Mouse (Mus musculus) midbrain, embryonic 16.5 days (tissue): ENCODE results near the gene Csnk1d. TPM values are rescaled to one million over a fixed set of nuclear protein-coding genes. Genes with fewer than 3 reads are reported as not detected.

ENCODE experiments used
- ATAC-seq: fragments of 200-750 bp; cut with Nextera tagmentation; 2 replicates; pipeline ENCODE4 v1.8.0; 2017; ENCODE audit warnings: moderate TSS enrichment
- H3K27ac ChIP-seq: fragments of 300-500 bp; sonication (generic); 2 replicates; pipeline ENCODE4 v1.5.1; 2014; ENCODE audit warnings: mild to moderate bottlenecking, low read length, mixed read lengths
- H3K27me3 ChIP-seq: fragments of 300-500 bp; sonication (generic); 2 replicates; pipeline ENCODE4 v1.6.1; 2014; ENCODE audit warnings: low read depth, low read length, mixed read lengths; ENCODE audit not compliant: control insufficient read depth, insufficient read depth
- H3K36me3 ChIP-seq: fragments of 300-500 bp; sonication (generic); 2 replicates; pipeline ENCODE4 v1.6.1; 2014; ENCODE audit warnings: mild to moderate bottlenecking, low read length, moderate library complexity, mixed read lengths; ENCODE audit not compliant: control insufficient read depth, insufficient read depth
- H3K4me1 ChIP-seq: fragments of 300-500 bp; sonication (generic); 2 replicates; pipeline ENCODE4 v1.6.1; 2014; ENCODE audit warnings: mild to moderate bottlenecking, low read length, mixed read lengths; ENCODE audit not compliant: control insufficient read depth, insufficient read depth
- H3K4me2 ChIP-seq: fragments of 300-500 bp; sonication (generic); 2 replicates; pipeline ENCODE4 v1.6.1; 2014; ENCODE audit warnings: mild to moderate bottlenecking, low read length, mixed read lengths
- H3K4me3 ChIP-seq: fragments of 300-500 bp; sonication (generic); 2 replicates; pipeline ENCODE4 v1.5.1; 2014; ENCODE audit warnings: low read depth, mild to moderate bottlenecking, low read length, moderate library complexity, mixed read lengths
- H3K9ac ChIP-seq: fragments of 300-500 bp; sonication (generic); 2 replicates; pipeline ENCODE4 v1.6.1; 2014; ENCODE audit warnings: low read depth, low read length, mixed read lengths
- H3K9me3 ChIP-seq: fragments of 300-500 bp; sonication (generic); replicated peaks from 2 replicates; pipeline ENCODE4 v1.6.1; 2014; ENCODE audit warnings: mild to moderate bottlenecking, low read length, mixed read lengths; ENCODE audit not compliant: control insufficient read depth, poor library complexity, severe bottlenecking
- WGBS: fragments of 180-500 bp; shearing (Covaris S2); extraction: QIAGEN DNeasy Blood & Tissue Kit; methylation state at CpG from one replicate; pipeline ENCODE4 v1.1.7; 2014; 5-methylcytosine and 5-hydroxymethylcytosine counted together
- polyA plus RNA-seq: library from polyadenylated mRNA; unstranded; fragments of >200 nt; fragmentation: Nextera tagmentation; extraction: Ambion mirVana; gene quantifications from 2 replicates; pipeline ENCODE4 v1.2.1, GENCODE M21; 2015

The Csnk1d gene
- polyA plus RNA-seq, 1 experiment from 2014 or later, result 153 TPM

DNA sequence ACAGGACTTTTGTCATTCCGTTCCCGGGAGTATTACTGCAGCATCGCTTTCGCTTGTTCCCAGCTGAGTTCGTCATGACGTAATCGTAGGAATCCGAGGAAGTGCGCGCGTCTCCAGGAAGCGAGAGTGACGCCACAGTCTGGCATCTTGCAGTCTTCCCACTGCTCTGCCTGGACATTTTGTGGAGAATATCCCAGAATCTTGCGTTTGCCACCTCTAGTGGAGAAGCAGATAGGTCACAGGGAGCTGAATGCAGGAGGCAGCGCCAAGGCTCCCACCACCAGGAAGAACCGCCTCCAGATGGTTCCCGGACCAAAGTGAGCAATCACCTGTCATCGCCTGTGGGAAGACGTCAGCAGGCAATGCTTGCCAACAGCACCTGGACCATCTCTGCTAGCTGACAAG is 23.8 kb upstream of the Csnk1d start:
- H3K27ac ChIP-seq, result no peak overlapping the region
- 65% methylated on average over 19 of the region's 19 CpGs for WGBS
- H3K27me3 ChIP-seq, result no peaks in the 10 kb centered on the region
- no peaks in the 10 kb centered on the region for H3K4me1 ChIP-seq
- no peaks in the 10 kb centered on the region for H3K9me3 ChIP-seq
- no peak overlapping the region for H3K4me3 ChIP-seq
- H3K36me3 ChIP-seq, result no peaks in the 10 kb centered on the region
- H3K9ac ChIP-seq, result no peak overlapping the region
- peak overlapping the region; percentile 32 for H3K4me2 ChIP-seq
- ATAC-seq, result no peak

GRCm38 (mm10) chr11:121013656-121014055 is 22.5 kb upstream of the Csnk1d start:
- H3K4me1 ChIP-seq, result no peaks in the 10 kb centered on the region
- no peak overlapping the region for H3K4me2 ChIP-seq
- H3K36me3 ChIP-seq, result no peaks in the 10 kb centered on the region
- no peak for ATAC-seq
- H3K4me3 ChIP-seq, result no peak overlapping the region
- H3K9me3 ChIP-seq, result no peaks in the 10 kb centered on the region
- H3K27ac ChIP-seq, result no peak overlapping the region
- WGBS, result 84% methylated on average over 7 of the region's 7 CpGs
- no peaks in the 10 kb centered on the region for H3K27me3 ChIP-seq
- no peak overlapping the region for H3K9ac ChIP-seq

- no peak for ATAC-seq
- Histone ChIP-seq H3K4me3 (no peak overlapping the region), H3K36me3 (no peaks in the 10 kb centered on the region), H3K4me1 (no peaks in the 10 kb centered on the region), H3K27ac (no peak overlapping the region), H3K9ac (no peak overlapping the region), H3K4me2 (no peak overlapping the region), H3K9me3 (no peaks in the 10 kb centered on the region), H3K27me3 (no peaks in the 10 kb centered on the region)
- 100% methylated on average over 3 of the region's 3 CpGs for WGBS
Observed at GRCm38 (mm10) chr11:121010044-121010755, 19.1 kb upstream of the Csnk1d start.

GRCm38 (mm10) chr11:121006184-121006583 is 15.1 kb upstream of the Csnk1d start:
- H3K4me2 ChIP-seq, result no peak overlapping the region
- no peaks in the 10 kb centered on the region for H3K36me3 ChIP-seq
- H3K9me3 ChIP-seq, result no peaks in the 10 kb centered on the region
- ATAC-seq, result no peak
- H3K4me1 ChIP-seq, result no peaks in the 10 kb centered on the region
- H3K27ac ChIP-seq, result no peak overlapping the region
- no peak overlapping the region for H3K4me3 ChIP-seq
- WGBS, result 79% methylated on average over 6 of the region's 6 CpGs
- H3K27me3 ChIP-seq, result no peaks in the 10 kb centered on the region
- H3K9ac ChIP-seq, result no peak overlapping the region

GRCm38 (mm10) chr11:121004281-121004680 is 13.2 kb upstream of the Csnk1d start:
- H3K27ac ChIP-seq, result no peak overlapping the region
- 61% methylated on average over 5 of the region's 5 CpGs for WGBS

DNA sequence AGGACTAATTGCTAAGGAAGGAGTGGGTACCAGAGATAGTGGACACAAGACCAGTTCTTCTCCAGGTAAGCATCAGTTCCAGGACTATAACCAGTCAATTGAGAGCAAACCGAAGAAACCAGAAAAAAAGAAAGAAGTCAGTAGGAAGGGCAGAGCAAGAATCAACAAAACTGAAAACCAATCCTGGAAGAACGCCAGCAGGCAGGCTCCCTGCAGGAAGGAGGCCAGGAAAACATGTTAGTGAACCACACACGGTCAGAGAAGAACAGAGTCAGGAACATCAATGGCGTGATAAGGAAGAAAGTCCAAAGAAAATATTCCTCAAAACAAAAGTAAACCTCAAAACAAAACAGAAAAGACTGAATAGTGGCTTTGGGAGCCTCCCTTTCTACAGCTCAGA is 10.8 kb upstream of the Csnk1d start:
- Histone ChIP-seq H3K4me2 (no peak overlapping the region), H3K4me1 (no peaks in the 10 kb centered on the region), H3K9me3 (no peaks in the 10 kb centered on the region), H3K36me3 (no peaks in the 10 kb centered on the region), H3K4me3 (no peak overlapping the region), H3K27ac (no peak overlapping the region), H3K27me3 (no peaks in the 10 kb centered on the region), H3K9ac (no peak overlapping the region)
- 79% methylated on average over 4 of the region's 4 CpGs for WGBS
- ATAC-seq, result no peak

More at GRCm38 (mm10) chr11:121004281-121004680, 13.2 kb upstream of the Csnk1d start:
- Histone ChIP-seq H3K9me3 (no peaks in the 10 kb centered on the region), H3K36me3 (no peaks in the 10 kb centered on the region), H3K4me2 (no peak overlapping the region), H3K9ac (no peak overlapping the region), H3K4me1 (no peaks in the 10 kb centered on the region), H3K4me3 (no peak overlapping the region), H3K27me3 (no peaks in the 10 kb centered on the region)
- ATAC-seq, result no peak

GRCm38 (mm10) chr11:120994741-120995140 is 3.6 kb upstream of the Csnk1d start:
- Histone ChIP-seq H3K4me1 (peaks cover 17% of the 10 kb centered on the region), H3K4me2 (no peak overlapping the region), H3K4me3 (no peak overlapping the region), H3K9me3 (no peaks in the 10 kb centered on the region), H3K27ac (no peak overlapping the region), H3K9ac (no peak overlapping the region), H3K27me3 (no peaks in the 10 kb centered on the region), H3K36me3 (no peaks in the 10 kb centered on the region)
- WGBS, result 91% methylated on average over 6 of the region's 6 CpGs
- ATAC-seq, result no peak

DNA sequence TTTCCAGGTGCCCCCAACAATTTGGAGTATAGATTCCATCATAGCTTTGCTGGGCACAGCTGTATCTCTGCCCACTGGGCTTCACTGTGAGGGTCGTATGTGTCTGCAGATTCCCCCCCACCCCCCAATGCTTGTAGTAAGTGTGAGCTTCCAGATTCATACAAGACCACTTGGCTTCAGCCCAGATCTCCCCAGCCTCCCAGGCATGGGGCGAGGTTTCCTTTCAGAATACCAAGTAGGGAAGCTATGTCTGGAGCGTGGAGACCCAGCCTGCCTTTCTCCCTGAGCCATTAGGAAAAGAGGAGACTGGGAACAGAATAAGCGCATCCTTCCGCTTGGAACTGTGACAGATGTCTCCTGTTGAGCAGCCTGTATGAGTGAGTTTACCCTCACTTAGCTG is 2.5 kb upstream of the Csnk1d start:
- H3K27me3 ChIP-seq, result no peaks in the 10 kb centered on the region
- H3K4me1 ChIP-seq, result peaks cover 28% of the 10 kb centered on the region
- H3K9me3 ChIP-seq, result no peaks in the 10 kb centered on the region
- H3K27ac ChIP-seq, result no peak overlapping the region
- no peak overlapping the region for H3K9ac ChIP-seq
- 65% methylated on average over 5 of the region's 5 CpGs for WGBS
- no peak overlapping the region for H3K4me3 ChIP-seq
- ATAC-seq, result no peak
- no peaks in the 10 kb centered on the region for H3K36me3 ChIP-seq
- no peak overlapping the region for H3K4me2 ChIP-seq

DNA sequence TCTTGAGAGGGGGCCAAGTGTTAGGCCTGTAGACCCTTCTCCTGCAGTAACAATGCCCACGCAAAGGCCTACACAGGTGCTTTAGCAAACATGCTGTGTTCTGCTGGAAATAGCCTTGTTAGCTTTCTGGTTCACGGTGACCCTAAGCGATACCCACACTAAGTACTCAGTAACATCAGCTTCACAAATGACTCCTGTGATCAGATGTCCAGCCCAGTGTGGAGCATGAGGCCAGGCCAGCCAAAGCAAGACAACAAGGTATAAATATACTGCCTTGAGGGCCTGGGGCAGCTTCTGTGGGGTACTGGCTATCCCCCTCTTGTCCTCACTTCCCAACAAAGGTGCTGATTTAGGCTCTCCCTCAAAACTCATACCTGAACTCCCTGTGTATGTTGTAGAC is 1.9 kb upstream of the Csnk1d start:
- Histone ChIP-seq H3K27me3 (no peaks in the 10 kb centered on the region), H3K9ac (no peak overlapping the region), H3K4me1 (peaks cover 33% of the 10 kb centered on the region), H3K9me3 (no peaks in the 10 kb centered on the region), H3K4me2 (no peak overlapping the region), H3K4me3 (no peak overlapping the region), H3K36me3 (no peaks in the 10 kb centered on the region), H3K27ac (no peak overlapping the region)
- no peak for ATAC-seq
- 97% methylated on average over 3 of the region's 3 CpGs for WGBS
